Mouse (Mus musculus) limb, embryonic 14.5 days (tissue): ENCODE data around the gene Ctbp1. TPM values are rescaled to one million over a fixed set of nuclear protein-coding genes. Genes with fewer than 3 reads are reported as not detected.

ENCODE experiments used
- ATAC-seq: fragments of 200-750 bp; cut with Nextera tagmentation; 2 replicates; pipeline ENCODE4 v1.8.0; 2017; ENCODE audit warnings: low read depth, moderate number of reproducible peaks, moderate TSS enrichment; ENCODE audit not compliant: low FRiP score
- DNase-seq: peaks from one replicate; pipeline ENCODE4 v3.0.0-alpha.2; 2015; ENCODE audit warnings: low spot score
- H3K27ac ChIP-seq: fragments of 300-500 bp; sonication (generic); replicated peaks from 2 replicates; pipeline ENCODE4 v1.5.1; 2014; ENCODE audit warnings: low read depth, mild to moderate bottlenecking, low read length, moderate library complexity, mixed read lengths
- H3K27me3 ChIP-seq: fragments of 300-500 bp; sonication (generic); 2 replicates; pipeline ENCODE4 v1.6.1; 2014; ENCODE audit warnings: low read length, mixed read lengths; ENCODE audit not compliant: control insufficient read depth, insufficient read depth
- H3K36me3 ChIP-seq: fragments of 300-500 bp; sonication (generic); 2 replicates; pipeline ENCODE4 v1.6.1; 2014; ENCODE audit warnings: mild to moderate bottlenecking, low read length, moderate library complexity, mixed read lengths; ENCODE audit not compliant: control insufficient read depth, insufficient read depth
- H3K4me1 ChIP-seq: fragments of 300-500 bp; sonication (generic); 2 replicates; pipeline ENCODE4 v1.6.1; 2014; ENCODE audit warnings: antibody characterized with exemption, low read length, mixed read lengths; ENCODE audit not compliant: control insufficient read depth, insufficient read depth
- H3K4me2 ChIP-seq: fragments of 300-500 bp; sonication (generic); replicated peaks from 2 replicates; pipeline ENCODE4 v1.6.1; 2014; ENCODE audit warnings: low read depth, mild to moderate bottlenecking, low read length, moderate library complexity; ENCODE audit not compliant: severe bottlenecking
- H3K4me3 ChIP-seq: fragments of 300-500 bp; sonication (generic); replicated peaks from 2 replicates; pipeline ENCODE4 v1.5.1; 2014; ENCODE audit warnings: low read length
- H3K9ac ChIP-seq: fragments of 300-500 bp; sonication (generic); 2 replicates; pipeline ENCODE4 v1.6.1; 2014; ENCODE audit warnings: mild to moderate bottlenecking, low read depth, low read length, moderate library complexity; ENCODE audit not compliant: severe bottlenecking
- H3K9me3 ChIP-seq: fragments of 300-500 bp; sonication (generic); 2 replicates; pipeline ENCODE4 v1.6.1; 2016; ENCODE audit warnings: low read length; ENCODE audit not compliant: control insufficient read depth
- POLR2A ChIP-seq: fragments of 200-500 bp; IDR thresholded peaks from 2 replicates; pipeline ENCODE4 v1.8.0; 2012; ENCODE audit warnings: inconsistent platforms, mild to moderate bottlenecking, moderate library complexity, borderline replicate concordance; ENCODE audit not compliant: insufficient read depth, insufficient read length; ENCODE audit errors: extremely low read depth
- WGBS: fragments of 180-500 bp; shearing (Covaris S2); extraction: QIAGEN DNeasy Blood & Tissue Kit; methylation state at CpG from one replicate; pipeline ENCODE4 v1.1.7; 2014; 5-methylcytosine and 5-hydroxymethylcytosine counted together
- polyA plus RNA-seq, 2 experiments: library from polyadenylated mRNA; depleted of rRNA in 1 of 2; stranded (reverse) in 1 of 2; unstranded in 1 of 2; fragments of >200 nt; fragmentation: Nextera tagmentation in 1 of 2; extraction: Ambion mirVana in 1 of 2; gene quantifications; 2 replicates each; pipeline versions ENCODE4 v1.2.1 to v1.2.3; 2012 to 2014

The Ctbp1 gene
- polyA plus RNA-seq, 2 experiments, result 270 to 341 TPM

- Histone ChIP-seq H3K27me3 (no peaks in the 10 kb centered on the region), H3K36me3 (no peaks in the 10 kb centered on the region), H3K4me3 (no peak overlapping the region), H3K27ac (no peak overlapping the region), H3K9ac (no peak overlapping the region), H3K9me3 (no peaks in the 10 kb centered on the region), H3K4me2 (no peak overlapping the region), H3K4me1 (peaks cover 37% of the 10 kb centered on the region)
- TF ChIP-seq POLR2A, result no peak
- WGBS, result 89% methylated on average over 7 of the region's 7 CpGs
- ATAC-seq (no peak), DNase-seq (no peak)
Measured at GRCm38 (mm10) chr5:33224491-33224890, 50.3 kb downstream of the Ctbp1 start.

DNA sequence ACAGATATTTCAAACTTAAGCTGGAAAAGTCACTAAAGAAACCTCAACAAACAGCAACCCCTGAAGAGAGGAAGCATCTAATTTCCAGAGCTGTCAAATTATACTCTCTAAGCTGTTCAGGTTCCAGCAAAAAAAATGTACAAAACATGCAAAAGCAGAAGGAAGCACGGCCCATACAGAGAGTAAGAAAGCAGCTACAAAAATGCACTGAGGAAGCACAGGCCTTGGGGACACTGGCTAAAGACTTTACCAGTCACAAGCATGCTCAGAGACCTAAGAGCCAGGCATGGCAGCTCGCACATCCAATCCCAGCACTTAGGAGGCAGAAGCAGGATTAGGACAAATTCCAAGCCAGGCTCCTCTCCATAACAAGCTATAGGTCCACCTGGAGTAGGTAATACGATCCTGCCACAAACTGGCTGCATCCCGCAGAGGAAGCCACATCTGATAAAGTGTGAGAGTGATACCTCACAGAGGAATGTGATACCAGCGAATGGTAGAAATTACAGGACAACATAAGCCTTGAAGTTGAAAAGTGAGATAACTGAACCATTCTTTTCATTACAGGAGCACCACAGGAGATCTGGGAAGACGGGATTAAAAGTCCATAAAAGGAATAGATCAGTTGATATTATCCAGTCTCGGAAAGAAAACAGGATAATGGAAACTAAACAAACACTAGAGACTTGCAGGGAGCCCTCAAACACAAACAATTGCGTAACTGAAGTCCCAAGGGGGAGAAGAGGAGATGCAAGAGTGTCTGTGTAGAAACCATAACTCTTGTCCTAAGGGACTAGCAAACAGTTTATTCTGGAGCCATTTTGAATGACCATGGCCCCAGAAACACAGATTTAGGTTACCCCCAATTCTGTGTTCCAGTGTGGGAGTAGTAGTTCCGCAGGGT lies 51.7 kb downstream of the Ctbp1 start:
- Histone ChIP-seq H3K36me3 (no peaks in the 10 kb centered on the region), H3K27me3 (no peaks in the 10 kb centered on the region), H3K4me3 (no peak overlapping the region), H3K4me2 (no peak overlapping the region), H3K9ac (0 out of 2 replicates have a peak overlapping the region, but pooled peaks have one; percentile 13), H3K9me3 (no peaks in the 10 kb centered on the region), H3K27ac (no peak overlapping the region), H3K4me1 (peaks cover 32% of the 10 kb centered on the region)
- 48% methylated on average over 9 of the region's 9 CpGs for WGBS
- DNase-seq (no peak), ATAC-seq (peak; percentile 15; the same call in 1 of the 2 replicates)
- TF ChIP-seq POLR2A, result no peak

DNA sequence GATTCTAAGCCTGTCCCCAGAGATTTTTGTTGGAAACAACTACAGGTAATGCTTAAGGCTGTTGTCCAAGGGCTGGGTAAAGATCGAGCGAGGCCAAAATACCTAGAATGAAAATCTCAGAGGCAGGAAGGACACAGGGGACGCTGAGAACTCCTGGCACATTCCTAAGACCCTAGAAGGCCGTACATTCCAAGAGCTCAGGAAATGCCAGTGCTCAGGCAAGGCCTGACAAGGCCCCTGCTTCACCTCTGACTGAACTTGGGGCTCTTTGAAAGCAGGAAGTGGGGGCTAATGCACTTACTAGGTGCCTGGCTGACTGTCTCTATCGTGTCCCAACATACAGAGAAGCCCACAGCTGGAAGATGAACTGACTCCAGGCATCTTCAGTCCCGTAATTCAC lies 52.4 kb downstream of the Ctbp1 start:
- Histone ChIP-seq H3K9ac (0 out of 2 replicates have a peak overlapping the region, but pooled peaks have one; percentile 13), H3K4me2 (no peak overlapping the region), H3K9me3 (no peaks in the 10 kb centered on the region), H3K36me3 (no peaks in the 10 kb centered on the region), H3K4me3 (no peak overlapping the region), H3K27me3 (no peaks in the 10 kb centered on the region), H3K27ac (peak overlapping the region; percentile 59), H3K4me1 (peaks cover 36% of the 10 kb centered on the region)
- TF ChIP-seq POLR2A, result no peak
- no peak for ATAC-seq
- DNase-seq, result no peak
- WGBS, result 36% methylated on average over 6 of the region's 6 CpGs

- H3K36me3 ChIP-seq, result no peaks in the 10 kb centered on the region
- H3K27ac ChIP-seq, result no peak overlapping the region; the same call in 1 of the 2 replicates
- no peak for ATAC-seq
- H3K4me1 ChIP-seq, result peaks cover 41% of the 10 kb centered on the region
- no peak for DNase-seq
- H3K27me3 ChIP-seq, result no peaks in the 10 kb centered on the region
- no peak overlapping the region for H3K4me2 ChIP-seq
- H3K4me3 ChIP-seq, result no peak overlapping the region
- WGBS, result 54% methylated on average over 10 of the region's 10 CpGs
- no peaks in the 10 kb centered on the region for H3K9me3 ChIP-seq
- no peak for TF ChIP-seq POLR2A
- no peak overlapping the region for H3K9ac ChIP-seq
Measured at GRCm38 (mm10) chr5:33220350-33221044, 54.3 kb downstream of the Ctbp1 start.

GRCm38 (mm10) chr5:33219831-33220230 lies 55.0 kb downstream of the Ctbp1 start:
- Histone ChIP-seq H3K27me3 (no peaks in the 10 kb centered on the region), H3K4me2 (no peak overlapping the region), H3K9ac (no peak overlapping the region), H3K4me3 (no peak overlapping the region), H3K36me3 (no peaks in the 10 kb centered on the region), H3K9me3 (no peaks in the 10 kb centered on the region), H3K27ac (0 out of 2 replicates have a peak overlapping the region, but pooled peaks have one; percentile 2), H3K4me1 (peaks cover 38% of the 10 kb centered on the region)
- ATAC-seq, result no peak
- TF ChIP-seq POLR2A, result no peak
- WGBS, result 95% methylated on average over 4 of the region's 4 CpGs
- no peak for DNase-seq
